Mouse (Mus musculus) kidney, adult 11 months (tissue): ENCODE measurements around the gene Uhrf1.

Experiments
- DNase-seq: peaks from one replicate; pipeline ENCODE4 v3.0.0; 2022

The Uhrf1 gene

GRCm38 (mm10) chr17:56276643-56277566 is 26.2 kb upstream of the Uhrf1 start, which contains the start of gene Ticam1:
Gene Ticam1, minus strand, starts transcription at chr17:56276786.
- DNase-seq = peak; percentile 96

GRCm38 (mm10) chr17:56277567-56277893 is 25.6 kb upstream of the Uhrf1 start:
- DNase-seq = no peak

GRCm38 (mm10) chr17:56278340-56278739 is 24.8 kb upstream of the Uhrf1 start:
- DNase-seq = no peak

GRCm38 (mm10) chr17:56279481-56280155 is 23.5 kb upstream of the Uhrf1 start:
- peak; percentile 69 for DNase-seq

GRCm38 (mm10) chr17:56281193-56281592 is 21.9 kb upstream of the Uhrf1 start:
- no peak for DNase-seq

- DNase-seq = no peak
These were observed 20.3 kb upstream of the Uhrf1 start for GRCm38 (mm10) chr17:56282802-56283201.

- no peak for DNase-seq
These were observed 19.8 kb upstream of the Uhrf1 start for GRCm38 (mm10) chr17:56283316-56283715.

- DNase-seq = no peak
These were observed 17.1 kb upstream of the Uhrf1 start for GRCm38 (mm10) chr17:56285995-56286394.

- DNase-seq = peak; percentile 75
These were observed 15.3 kb upstream of the Uhrf1 start for GRCm38 (mm10) chr17:56287830-56288229.

GRCm38 (mm10) chr17:56288866-56289265 is 14.3 kb upstream of the Uhrf1 start:
- no peak for DNase-seq

- DNase-seq = no peak
These were observed 13.5 kb upstream of the Uhrf1 start for GRCm38 (mm10) chr17:56289371-56290331.

- DNase-seq = peak; percentile 98
These were observed 12.5 kb upstream of the Uhrf1 start for GRCm38 (mm10) chr17:56290388-56291170.

GRCm38 (mm10) chr17:56291171-56291511 is 12.0 kb upstream of the Uhrf1 start:
- peak; percentile 92 for DNase-seq

GRCm38 (mm10) chr17:56291826-56292475 is 11.2 kb upstream of the Uhrf1 start:
- no peak for DNase-seq

- DNase-seq = no peak
These were observed 10.4 kb upstream of the Uhrf1 start, which contains the start of gene Plin3 for GRCm38 (mm10) chr17:56292531-56293222. Gene Plin3, minus strand, starts transcription at chr17:56292873.

- no peak for DNase-seq
These were observed 9.8 kb upstream of the Uhrf1 start for GRCm38 (mm10) chr17:56293291-56293690.

- no peak for DNase-seq
These were observed 8.9 kb upstream of the Uhrf1 start for GRCm38 (mm10) chr17:56294241-56294640.

- DNase-seq = no peak
These were observed 6.9 kb upstream of the Uhrf1 start for GRCm38 (mm10) chr17:56296201-56296600.

- no peak for DNase-seq
These were observed 4.9 kb upstream of the Uhrf1 start for GRCm38 (mm10) chr17:56298238-56298637.

- no peak for DNase-seq
These were observed 2.9 kb upstream of the Uhrf1 start, which contains the start of gene Arrdc5 for GRCm38 (mm10) chr17:56300186-56300585. Gene Arrdc5, minus strand, starts transcription at chr17:56300286.
